Mouse (Mus musculus): ENCODE results near the gene Tmem201. TPM values are rescaled to one million over a fixed set of nuclear protein-coding genes. Genes with fewer than 3 reads are reported as not detected.

Tmem201 gene
- polyA plus RNA-seq, 1 experiment from 2014 or later = 26.0 TPM

GRCm38 (mm10) chr4:149674814-149675377 is 62.9 kb downstream of the Tmem201 start:
- Histone ChIP-seq H3K36me3 (ENCODE audit: control insufficient read depth, insufficient read depth, low read length) (no peaks in the 10 kb centered on the region), H3K4me2 (ENCODE audit: low read depth) (peak overlapping the region; percentile 94), H3K4me1 (ENCODE audit: control insufficient read depth, insufficient read depth, low read length) (no peaks in the 10 kb centered on the region), H3K4me3 (ENCODE audit: low read depth, low read length) (peak overlapping the region; percentile 65), H3K27ac (ENCODE audit: low read depth, low read length) (peak overlapping the region; percentile 72), H3K27me3 (ENCODE audit: control insufficient read depth, insufficient read depth, low read length) (peaks cover 3% of the 10 kb centered on the region; the same call in 1 of the 2 replicates), H3K9ac (ENCODE audit: low read length) (peak overlapping the region; percentile 77), H3K9me3 (ENCODE audit: control insufficient read depth, low read length) (no peaks in the 10 kb centered on the region)
- 8% methylated on average over 8 of the region's 8 CpGs for WGBS
- no peak for DNase-seq (ENCODE audit: low spot score)
- ATAC-seq (ENCODE audit: insufficient read depth, low FRiP score, low TSS enrichment) = no peak

- no peak overlapping the region for H3K4me2 ChIP-seq (ENCODE audit: low read depth)
Measured at GRCm38 (mm10) chr4:149672747-149673146, 65.1 kb downstream of the Tmem201 start.

GRCm38 (mm10) chr4:149671175-149671574 is 66.7 kb downstream of the Tmem201 start:
- Histone ChIP-seq H3K27ac (ENCODE audit: low read depth, low read length) (no peak overlapping the region), H3K4me3 (ENCODE audit: low read depth, low read length) (no peak overlapping the region), H3K4me2 (ENCODE audit: low read depth) (no peak overlapping the region), H3K36me3 (ENCODE audit: control insufficient read depth, insufficient read depth, low read length) (no peaks in the 10 kb centered on the region), H3K4me1 (ENCODE audit: control insufficient read depth, insufficient read depth, low read length) (no peaks in the 10 kb centered on the region), H3K9me3 (ENCODE audit: control insufficient read depth, low read length) (no peaks in the 10 kb centered on the region), H3K27me3 (ENCODE audit: control insufficient read depth, insufficient read depth, low read length) (peaks cover 3% of the 10 kb centered on the region; the same call in 1 of the 2 replicates), H3K9ac (ENCODE audit: low read length) (no peak overlapping the region)
- no peak for DNase-seq (ENCODE audit: low spot score)
- WGBS = 97% methylated on average over 6 of the region's 6 CpGs
- no peak for ATAC-seq (ENCODE audit: insufficient read depth, low FRiP score, low TSS enrichment)

More at GRCm38 (mm10) chr4:149672747-149673146, 65.1 kb downstream of the Tmem201 start:
- DNase-seq (ENCODE audit: low spot score) (no peak), ATAC-seq (ENCODE audit: insufficient read depth, low FRiP score, low TSS enrichment) (no peak)
- H3K27me3 ChIP-seq (ENCODE audit: control insufficient read depth, insufficient read depth, low read length) = peaks cover 3% of the 10 kb centered on the region; the same call in 1 of the 2 replicates
- H3K36me3 ChIP-seq (ENCODE audit: control insufficient read depth, insufficient read depth, low read length) = no peaks in the 10 kb centered on the region
- no peak overlapping the region for H3K9ac ChIP-seq (ENCODE audit: low read length)
- H3K4me1 ChIP-seq (ENCODE audit: control insufficient read depth, insufficient read depth, low read length) = no peaks in the 10 kb centered on the region
- WGBS = 93% methylated on average over 5 of the region's 5 CpGs
- no peaks in the 10 kb centered on the region for H3K9me3 ChIP-seq (ENCODE audit: control insufficient read depth, low read length)
- no peak overlapping the region for H3K4me3 ChIP-seq (ENCODE audit: low read depth, low read length)
- H3K27ac ChIP-seq (ENCODE audit: low read depth, low read length) = no peak overlapping the region

- Histone ChIP-seq H3K4me2 (ENCODE audit: low read depth) (no peak overlapping the region), H3K4me3 (ENCODE audit: low read depth, low read length) (no peak overlapping the region), H3K4me1 (ENCODE audit: control insufficient read depth, insufficient read depth, low read length) (no peaks in the 10 kb centered on the region), H3K27me3 (ENCODE audit: control insufficient read depth, insufficient read depth, low read length) (no peaks in the 10 kb centered on the region), H3K27ac (ENCODE audit: low read depth, low read length) (no peak overlapping the region), H3K9me3 (ENCODE audit: control insufficient read depth, low read length) (no peaks in the 10 kb centered on the region), H3K9ac (ENCODE audit: low read length) (no peak overlapping the region), H3K36me3 (ENCODE audit: control insufficient read depth, insufficient read depth, low read length) (no peaks in the 10 kb centered on the region)
- 93% methylated on average over 6 of the region's 6 CpGs for WGBS
- ATAC-seq (ENCODE audit: insufficient read depth, low FRiP score, low TSS enrichment) (no peak), DNase-seq (ENCODE audit: low spot score) (no peak)
Measured at GRCm38 (mm10) chr4:149665692-149666090, 72.2 kb downstream of the Tmem201 start.

Other genes with a start within 250 kb of the Tmem201 start
- gene Ctnnbip1, start 219.8 kb downstream of the Tmem201 start, polyA plus RNA-seq (2014; fragmentation: Nextera tagmentation; extraction: Ambion mirVana) = 54.9 and 67.7 TPM in 2 replicates
- 48.6 and 59.9 TPM in 2 replicates for gene Clstn1, start 151.6 kb downstream of the Tmem201 start, polyA plus RNA-seq (2014; fragmentation: Nextera tagmentation; extraction: Ambion mirVana)
- 10.8 and 15.0 TPM in 2 replicates for gene Pik3cd, start 35.5 kb downstream of the Tmem201 start, polyA plus RNA-seq (2014; fragmentation: Nextera tagmentation; extraction: Ambion mirVana)
- gene Slc25a33, start 36.2 kb upstream of the Tmem201 start, polyA plus RNA-seq (2014; fragmentation: Nextera tagmentation; extraction: Ambion mirVana) = 22.0 and 22.9 TPM in 2 replicates
- 25.8 and 26.9 TPM in 2 replicates for gene Spsb1, start 217.0 kb upstream of the Tmem201 start, polyA plus RNA-seq (2014; fragmentation: Nextera tagmentation; extraction: Ambion mirVana)